Mouse (Mus musculus) heart, adult 2 months (tissue): Measurements from ENCODE around the gene A430033K04Rik.

ENCODE experiments used
- CTCF ChIP-seq: fragments of 200-600 bp; IDR thresholded peaks from 2 replicates; pipeline ENCODE4 v1.8.1; 2022; ENCODE audit warnings: antibody characterized with exemption, mild to moderate bottlenecking, moderate library complexity
- EP300 ChIP-seq: fragments of 200-500 bp; IDR thresholded peaks from 2 replicates; pipeline ENCODE4 v1.6.1; 2011; ENCODE audit warnings: low read depth, low read length, control low read depth; ENCODE audit not compliant: insufficient read depth
- POLR2A ChIP-seq: fragments of 200-500 bp; IDR thresholded peaks from 2 replicates; pipeline ENCODE4 v1.6.1; 2011; ENCODE audit warnings: mild to moderate bottlenecking, low read depth, low read length, control low read depth; ENCODE audit not compliant: insufficient read depth

- TF ChIP-seq CTCF: no peak
- no peak for TF ChIP-seq POLR2A
- TF ChIP-seq EP300: no peak
Observed at GRCm38 (mm10) chr5:138623478-138623875, 818 bp downstream of the A430033K04Rik start.
